Mouse (Mus musculus) thymus, adult 2 months (tissue): ENCODE measurements around the gene Sec14l5.

ENCODE experiments used
- CTCF ChIP-seq: fragments of 200-500 bp; IDR thresholded peaks from 2 replicates; pipeline ENCODE4 v1.5.1; 2012; ENCODE audit warnings: mild to moderate bottlenecking, control low read depth, low read length, moderate library complexity, borderline replicate concordance; ENCODE audit not compliant: control insufficient read depth, poor library complexity, insufficient read depth; ENCODE audit errors: extremely low read depth
- POLR2A ChIP-seq: fragments of 200-500 bp; IDR thresholded peaks from 2 replicates; pipeline ENCODE4 v1.6.1; 2012; ENCODE audit warnings: mild to moderate bottlenecking, low read length, control low read depth, moderate library complexity; ENCODE audit not compliant: control insufficient read depth, poor library complexity, insufficient read depth; ENCODE audit errors: extremely low read depth

DNA sequence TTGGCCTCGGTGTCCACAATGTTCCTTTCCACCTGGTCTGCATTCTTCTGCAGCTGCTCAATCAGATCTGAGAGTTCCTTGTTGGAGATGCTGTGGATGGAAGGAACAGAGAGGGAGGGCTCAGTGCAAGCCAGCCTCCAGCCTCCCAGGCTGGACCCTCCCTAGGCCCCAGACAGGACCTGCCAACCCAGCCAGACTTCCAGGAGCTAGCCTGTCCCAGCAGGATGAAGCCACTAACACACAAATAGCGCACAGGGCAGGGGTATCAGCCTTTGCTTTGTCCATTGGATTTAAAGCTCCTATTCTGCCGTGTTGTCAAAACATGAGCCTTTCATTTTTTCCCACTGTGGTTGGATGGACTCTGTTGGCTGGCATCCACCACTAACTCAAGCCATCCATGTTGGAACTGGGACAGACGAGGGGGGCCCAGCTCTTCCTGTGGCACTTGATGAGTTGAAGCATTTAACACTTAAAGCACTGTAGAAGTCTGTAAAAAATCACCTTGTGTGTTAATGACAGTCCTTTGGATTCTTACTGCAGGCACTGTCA, 33.8 kb upstream of the Sec14l5 start:
- TF ChIP-seq POLR2A (no peak), CTCF (no peak)
